Comparison of ENCODE assay signal across 8 mouse cellular contexts in genomic region chr16:76803725-76804124, GRCm38 (mm10).
DNase-seq lines count a peak whose midpoint lies in the region; ATAC-seq and TF ChIP-seq lines count a peak whose summit lies in the region.

No protein-coding gene starts in this region.

- 30% methylated on average over 3 of the region's 3 CpGs for WGBS in heart, postnatal 0 days
- WGBS in forebrain, embryonic 11.5 days = 42% methylated on average over 3 of the region's 3 CpGs

- H3K36me3 ChIP-seq in ES-Bruce4 (ENCODE audit: control insufficient read depth, insufficient read depth, low read length, poor library complexity, severe bottlenecking) = no peaks in the 10 kb centered on the region
- H3K36me3 ChIP-seq in heart, postnatal 0 days (replicated peaks; ENCODE audit: control insufficient read depth, insufficient read depth, low read length) = no peaks in the 10 kb centered on the region
- H3K36me3 ChIP-seq in forebrain, embryonic 11.5 days (ENCODE audit: control insufficient read depth, insufficient read depth, low read length) = no peaks in the 10 kb centered on the region

- H3K27me3 ChIP-seq in ES-Bruce4 (ENCODE audit: control insufficient read depth, insufficient read depth, low read length, poor library complexity, severe bottlenecking) = no peaks in the 10 kb centered on the region
- no peaks in the 10 kb centered on the region for H3K27me3 ChIP-seq in heart, postnatal 0 days (ENCODE audit: control insufficient read depth, insufficient read depth, low read length)
- no peaks in the 10 kb centered on the region for H3K27me3 ChIP-seq in forebrain, embryonic 11.5 days (ENCODE audit: control insufficient read depth, insufficient read depth, low read length)

- peak; percentile 41 for TF ChIP-seq CTCF in ES-Bruce4 (IDR thresholded peaks at IDR 0.05; ENCODE audit: low read depth, low read length)
- peak; percentile 66 for TF ChIP-seq CTCF in heart, postnatal 0 days (IDR thresholded peaks at IDR 0.05; ENCODE audit: low read depth)

- no peak for TF ChIP-seq EP300 in ES-Bruce4 (IDR thresholded peaks at IDR 0.05; ENCODE audit: insufficient read depth, low read depth, low read length)
- no peak for TF ChIP-seq EP300 in heart, postnatal 0 days (IDR thresholded peaks at IDR 0.05; ENCODE audit: low read depth)

- DNase-seq in layer of hippocampus, adult 11-12 months (ENCODE audit: low spot score) = peak; percentile 24
- DNase-seq in layer of hippocampus, adult 8-10 months (ENCODE audit: low spot score in 2 of 2) = no peak
- DNase-seq in adrenal gland, postnatal 25 days = peak; percentile 59
- peak; percentile 14 for DNase-seq in heart, postnatal 0 days (ENCODE audit: low spot score)
- peak; percentile 61 for DNase-seq in lung, postnatal 10 days
- DNase-seq in thymus, postnatal 0 days (ENCODE audit: low spot score) = peak; percentile 22
- DNase-seq in forebrain, embryonic 11.5 days (ENCODE audit: low spot score) = no peak

- TF ChIP-seq POLR2A in ES-Bruce4 (IDR thresholded peaks at IDR 0.05; ENCODE audit: insufficient read depth, low read length) = no peak

- H3K4me2 ChIP-seq in heart, postnatal 0 days (ENCODE audit: low read depth, low read length) = no peak overlapping the region
- H3K4me2 ChIP-seq in forebrain, embryonic 11.5 days (ENCODE audit: low read depth, low read length, severe bottlenecking) = no peak overlapping the region

- H3K9ac ChIP-seq in ES-Bruce4 (ENCODE audit: low read depth, poor library complexity, severe bottlenecking) = no peak overlapping the region
- no peak overlapping the region for H3K9ac ChIP-seq in heart, postnatal 0 days (replicated peaks; ENCODE audit: low read depth, low read length)
- no peak overlapping the region for H3K9ac ChIP-seq in forebrain, embryonic 11.5 days (ENCODE audit: low read length)

- H3K4me1 ChIP-seq in ES-Bruce4 (ENCODE audit: control insufficient read depth, insufficient read depth, low read length) = no peaks in the 10 kb centered on the region
- no peaks in the 10 kb centered on the region for H3K4me1 ChIP-seq in heart, postnatal 0 days (ENCODE audit: control insufficient read depth, insufficient read depth)
- no peaks in the 10 kb centered on the region for H3K4me1 ChIP-seq in forebrain, embryonic 11.5 days (replicated peaks; ENCODE audit: control insufficient read depth, insufficient read depth, low read length)

- H3K4me3 ChIP-seq in ES-Bruce4 (ENCODE audit: low read depth, low read length) = no peak overlapping the region
- no peak overlapping the region for H3K4me3 ChIP-seq in heart, postnatal 0 days (ENCODE audit: low read depth, low read length)
- no peak overlapping the region for H3K4me3 ChIP-seq in forebrain, embryonic 11.5 days (ENCODE audit: low read depth, low read length)

- H3K9me3 ChIP-seq in ES-Bruce4 (replicated peaks; ENCODE audit: control insufficient read depth, insufficient read depth, low read length, poor library complexity, severe bottlenecking) = no peaks in the 10 kb centered on the region
- no peaks in the 10 kb centered on the region for H3K9me3 ChIP-seq in heart, postnatal 0 days (replicated peaks; ENCODE audit: control insufficient read depth, low read length)
- no peaks in the 10 kb centered on the region for H3K9me3 ChIP-seq in forebrain, embryonic 11.5 days (ENCODE audit: control insufficient read depth, low read length)

- no peak for ATAC-seq in heart, postnatal 0 days (ENCODE audit: insufficient read depth, low read depth)
- ATAC-seq in forebrain, embryonic 11.5 days (replicated peaks; ENCODE audit: low FRiP score) = no peak

- no peak overlapping the region for H3K27ac ChIP-seq in ES-Bruce4 (ENCODE audit: insufficient read depth, low read length)
- no peak overlapping the region for H3K27ac ChIP-seq in heart, postnatal 0 days (ENCODE audit: low read depth)
- no peak overlapping the region for H3K27ac ChIP-seq in forebrain, embryonic 11.5 days (ENCODE audit: low read depth, low read length)

Comparison
In these comparisons a context has a peak if more than half of its experiments do, and no peak if none do; other contexts are left out.
1. DNase-seq: peak in layer of hippocampus, adult 11-12 months (single experiment), adrenal gland, postnatal 25 days (single experiment), heart, postnatal 0 days (single experiment), lung, postnatal 10 days (single experiment) and thymus, postnatal 0 days (single experiment); none in layer of hippocampus, adult 8-10 months (0 of 2) and forebrain, embryonic 11.5 days (single experiment).